Mouse (Mus musculus) kidney, adult 2 months (tissue): ENCODE data around the gene Gm960. TPM values are rescaled to one million over a fixed set of nuclear protein-coding genes. Genes with fewer than 3 reads are reported as not detected.

ENCODE experiments used
- DNase-seq: peaks from one replicate; pipeline ENCODE4 v3.0.0; 2021
- H3K27ac ChIP-seq: fragments of 200-500 bp; 2 replicates; pipeline ENCODE4 v1.5.1; 2012; ENCODE audit warnings: low read depth, low read length, control low read depth, inconsistent platforms; ENCODE audit not compliant: insufficient read depth
- H3K27me3 ChIP-seq: fragments of 200-500 bp; replicated peaks from 2 replicates; pipeline ENCODE4 v1.6.1; 2012; ENCODE audit warnings: mild to moderate bottlenecking, moderate library complexity, low read length, inconsistent platforms; ENCODE audit not compliant: control insufficient read depth, insufficient read depth
- H3K36me3 ChIP-seq: fragments of 200-500 bp; 2 replicates; pipeline ENCODE4 v1.6.1; 2012; ENCODE audit warnings: mild to moderate bottlenecking, moderate library complexity, low read length, inconsistent platforms; ENCODE audit not compliant: control insufficient read depth, insufficient read depth
- H3K4me1 ChIP-seq: fragments of 200-500 bp; 2 replicates; pipeline ENCODE4 v1.6.1; 2011; ENCODE audit warnings: low read length; ENCODE audit not compliant: control insufficient read depth, insufficient read depth
- H3K4me3 ChIP-seq: fragments of 200-500 bp; 2 replicates; pipeline ENCODE4 v1.5.1; 2011; ENCODE audit warnings: mild to moderate bottlenecking, low read depth, low read length, control low read depth; ENCODE audit not compliant: insufficient read depth
- CTCF ChIP-seq: fragments of 200-500 bp; conservative IDR thresholded peaks from 2 replicates; pipeline ENCODE4 v1.5.1; 2011; ENCODE audit warnings: low read depth, mild to moderate bottlenecking, control low read depth, low read length, moderate library complexity, mixed read lengths; ENCODE audit not compliant: insufficient read depth, insufficient read length
- POLR2A ChIP-seq: fragments of 200-500 bp; IDR thresholded peaks from one replicate; pipeline ENCODE4 v1.6.1; 2011; ENCODE audit warnings: low read depth, low read length, control low read depth
- WGBS: fragments of 180-500 bp; shearing (Covaris S2); methylation state at CpG from one replicate; pipeline ENCODE4 v1.1.7; 2018; 5-methylcytosine and 5-hydroxymethylcytosine counted together
- polyA plus RNA-seq: library from polyadenylated mRNA; depleted of rRNA; stranded (reverse); fragments of >200 nt; gene quantifications from 2 replicates; pipeline ENCODE4 v1.2.3, GENCODE M21; 2012

Gene Gm960
- polyA plus RNA-seq, 1 experiment: 1.1 TPM

- Histone ChIP-seq H3K36me3 (no peaks in the 10 kb centered on the region), H3K4me1 (no peaks in the 10 kb centered on the region), H3K27me3 (no peaks in the 10 kb centered on the region), H3K4me3 (peak overlapping the region; percentile 50), H3K27ac (peak overlapping the region; percentile 85)
- peak; percentile 87 for DNase-seq
- no peak for TF ChIP-seq POLR2A
- no peak for TF ChIP-seq CTCF
- WGBS: 20% methylated on average over 11 of the region's 11 CpGs
These were observed 22.3 kb upstream of the Gm960 start for GRCm38 (mm10) chr19:4720671-4721244.

DNA sequence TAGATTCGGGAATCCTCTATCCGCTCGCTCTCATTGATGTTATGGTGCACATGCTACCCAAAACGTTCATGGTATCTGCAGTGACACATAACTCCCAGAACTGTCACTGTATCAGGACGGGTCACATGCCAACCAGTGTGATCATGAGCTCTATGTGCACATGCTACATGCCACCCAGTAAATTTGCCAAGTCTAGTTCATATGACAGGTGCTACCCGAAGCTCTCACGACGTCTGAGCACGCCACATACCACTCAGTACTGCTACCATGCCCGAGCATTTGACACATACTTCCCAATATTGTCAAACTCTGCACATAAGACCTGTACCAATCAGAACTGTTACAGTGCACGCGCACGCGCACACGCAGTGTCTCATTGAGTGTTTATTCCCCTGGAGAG, 21.6 kb upstream of the Gm960 start:
- no peak for DNase-seq
- Histone ChIP-seq H3K4me1 (no peaks in the 10 kb centered on the region), H3K36me3 (no peaks in the 10 kb centered on the region), H3K4me3 (peak overlapping the region; percentile 50), H3K27me3 (no peaks in the 10 kb centered on the region), H3K27ac (peak overlapping the region; percentile 85)
- 80% methylated on average over 15 of the region's 15 CpGs for WGBS
- TF ChIP-seq POLR2A: no peak
- no peak for TF ChIP-seq CTCF

DNA sequence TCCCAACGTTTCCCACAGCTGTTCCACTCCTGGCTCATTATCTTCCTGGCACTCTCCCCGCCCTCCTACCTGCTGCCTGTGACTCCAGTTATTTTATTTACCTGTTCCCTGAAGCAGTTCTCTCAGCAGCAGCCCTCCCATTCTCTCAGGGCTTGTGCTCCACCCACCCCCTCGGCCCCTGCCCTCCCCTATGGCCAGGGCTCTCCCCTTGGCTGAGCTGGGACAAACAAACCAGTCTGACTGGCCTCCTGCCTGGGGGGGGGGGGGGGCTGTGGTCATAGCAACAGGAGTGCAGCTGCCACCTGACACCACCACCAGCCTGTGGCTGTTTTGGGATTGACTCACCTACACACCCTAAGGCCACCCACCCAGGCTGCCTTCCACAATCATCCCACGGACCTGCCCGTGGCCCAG, 20.9 kb upstream of the Gm960 start:
- TF ChIP-seq POLR2A: no peak
- TF ChIP-seq CTCF: no peak
- Histone ChIP-seq H3K27me3 (no peaks in the 10 kb centered on the region), H3K27ac (peak overlapping the region; percentile 85), H3K36me3 (no peaks in the 10 kb centered on the region), H3K4me3 (peak overlapping the region; percentile 1; the same call in 1 of the 2 replicates), H3K4me1 (no peaks in the 10 kb centered on the region)
- WGBS: 19% methylated on average over 5 of the region's 5 CpGs
- DNase-seq: peak; percentile 75

- Histone ChIP-seq H3K4me1 (no peaks in the 10 kb centered on the region), H3K36me3 (no peaks in the 10 kb centered on the region), H3K4me3 (0 out of 2 replicates have a peak overlapping the region, but pooled peaks have one; percentile 1), H3K27me3 (no peaks in the 10 kb centered on the region), H3K27ac (peak overlapping the region; percentile 49)
- no peak for DNase-seq
- no peak for TF ChIP-seq POLR2A
- no peak for TF ChIP-seq CTCF
- 29% methylated on average over 12 of the region's 12 CpGs for WGBS
These were observed 20.2 kb upstream of the Gm960 start for GRCm38 (mm10) chr19:4718716-4719115.

DNA sequence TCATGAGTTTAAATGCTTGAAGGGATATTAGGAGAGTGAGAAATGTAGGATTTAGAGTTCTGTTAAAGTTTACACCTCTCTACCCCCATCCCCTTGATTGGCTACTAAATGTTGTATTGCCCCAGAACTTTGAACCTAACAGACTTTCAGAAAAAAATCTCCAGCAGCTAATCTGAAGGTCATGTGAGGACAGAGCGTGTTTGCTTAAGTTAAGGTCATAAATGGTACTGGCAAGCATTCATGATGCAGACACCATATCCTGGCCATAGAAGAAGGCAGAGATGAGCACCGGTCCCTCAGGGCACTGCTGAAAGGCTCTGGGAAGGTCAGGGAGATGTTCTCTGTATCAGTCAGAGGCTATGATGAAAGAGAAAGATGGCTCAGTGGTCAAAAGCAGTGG, 18.8 kb upstream of the Gm960 start:
- 68% methylated on average over 2 of the region's 2 CpGs for WGBS
- Histone ChIP-seq H3K4me3 (no peak overlapping the region), H3K27me3 (no peaks in the 10 kb centered on the region), H3K27ac (no peak overlapping the region; the same call in 1 of the 2 replicates), H3K36me3 (no peaks in the 10 kb centered on the region), H3K4me1 (no peaks in the 10 kb centered on the region)
- TF ChIP-seq CTCF (no peak), POLR2A (no peak)
- peak; percentile 30 for DNase-seq

- no peak for TF ChIP-seq CTCF
- no peak for TF ChIP-seq POLR2A
These were observed 18.3 kb upstream of the Gm960 start for GRCm38 (mm10) chr19:4716756-4717155.

GRCm38 (mm10) chr19:4713886-4714285, 15.4 kb upstream of the Gm960 start:
- no peaks in the 10 kb centered on the region for H3K4me1 ChIP-seq
- H3K4me3 ChIP-seq: no peak overlapping the region
- DNase-seq: no peak
- H3K27ac ChIP-seq: no peak overlapping the region
- no peaks in the 10 kb centered on the region for H3K36me3 ChIP-seq
- H3K27me3 ChIP-seq: 0 out of 2 replicates have a peak, but pooled peaks cover 1% of the 10 kb centered on the region
- TF ChIP-seq CTCF: no peak
- TF ChIP-seq POLR2A: no peak
- 84% methylated on average over 3 of the region's 3 CpGs for WGBS

More at GRCm38 (mm10) chr19:4716756-4717155, 18.3 kb upstream of the Gm960 start:
- H3K4me1 ChIP-seq: no peaks in the 10 kb centered on the region
- no peaks in the 10 kb centered on the region for H3K36me3 ChIP-seq
- H3K4me3 ChIP-seq: no peak overlapping the region
- no peak for DNase-seq
- 0 out of 2 replicates have a peak, but pooled peaks cover 1% of the 10 kb centered on the region for H3K27me3 ChIP-seq
- 94% methylated on average over 14 of the region's 14 CpGs for WGBS
- peak overlapping the region; percentile 2; the same call in 1 of the 2 replicates for H3K27ac ChIP-seq
